Mouse (Mus musculus) MEL (cell line): ENCODE measurements around the gene Daam1.

Experiments
- CHD1 ChIP-seq: IDR thresholded peaks from 2 replicates; pipeline ENCODE4 v1.6.1; 2012; ENCODE audit warnings: low read depth, mild to moderate bottlenecking, inconsistent platforms, low read length, improper control_type of control experiment
- CTCF ChIP-seq, 3 experiments: IDR thresholded peaks in 2 of 3; conservative IDR thresholded peaks in 1 of 3; 2 replicates each; pipeline ENCODE4 v1.5.1; 2011 to 2012; ENCODE audit warnings: low read length in 3 of 3, low read depth in 2 of 3, mild to moderate bottlenecking in 2 of 3, improper control_type of control experiment in 1 of 3, inconsistent platforms in 1 of 3, mixed read lengths in 1 of 3, moderate library complexity in 1 of 3; ENCODE audit not compliant: control insufficient read depth in 1 of 3, insufficient read depth in 1 of 3, poor library complexity in 1 of 3, severe bottlenecking in 1 of 3
- MAFK ChIP-seq: IDR thresholded peaks from 2 replicates; pipeline ENCODE4 v1.6.1; 2011; ENCODE audit warnings: low read depth, mild to moderate bottlenecking, low read length, improper control_type of control experiment, borderline replicate concordance
- MAX ChIP-seq: IDR thresholded peaks from 2 replicates; pipeline ENCODE4 v1.6.1; 2011; ENCODE audit warnings: low read length, improper control_type of control experiment
- MAZ ChIP-seq: IDR thresholded peaks from 2 replicates; pipeline ENCODE4 v1.6.1; 2012; ENCODE audit warnings: low read depth, mild to moderate bottlenecking, inconsistent platforms, low read length, improper control_type of control experiment
- MYB ChIP-seq: IDR thresholded peaks from 2 replicates; pipeline ENCODE4 v1.6.1; 2011; ENCODE audit warnings: mild to moderate bottlenecking, low read depth, low read length, improper control_type of control experiment
- MYC ChIP-seq: IDR thresholded peaks from 2 replicates; pipeline ENCODE4 v1.6.1; 2011; ENCODE audit warnings: low read depth, mild to moderate bottlenecking, low read length, improper control_type of control experiment, moderate library complexity
- NELFE ChIP-seq: IDR thresholded peaks from 2 replicates; pipeline ENCODE4 v1.6.1; 2011; ENCODE audit warnings: low read depth, low read length, improper control_type of control experiment
- POLR2A ChIP-seq, 2 experiments: IDR thresholded peaks; 2 replicates each; pipeline ENCODE4 v1.6.1; 2011 to 2012; ENCODE audit warnings: low read length in 2 of 2, mild to moderate bottlenecking in 2 of 2, control low read depth in 1 of 2, improper control_type of control experiment in 1 of 2, low read depth in 1 of 2, moderate library complexity in 1 of 2; ENCODE audit not compliant: control insufficient read depth in 1 of 2, insufficient read depth in 1 of 2, poor library complexity in 1 of 2
- USF1 ChIP-seq: IDR thresholded peaks from 2 replicates; pipeline ENCODE4 v1.6.1; 2014; ENCODE audit warnings: low read depth, mild to moderate bottlenecking, inconsistent platforms, low read length, improper control_type of control experiment, moderate library complexity
- ZC3H11A ChIP-seq: IDR thresholded peaks from 2 replicates; pipeline ENCODE4 v1.6.1; 2012; ENCODE audit warnings: low read depth, mild to moderate bottlenecking, inconsistent platforms, low read length, improper control_type of control experiment
- ZKSCAN1 ChIP-seq: IDR thresholded peaks from 2 replicates; pipeline ENCODE4 v1.6.1; 2012; ENCODE audit warnings: low read depth, mild to moderate bottlenecking, inconsistent platforms, low read length, improper control_type of control experiment, moderate library complexity
- ZNF384 ChIP-seq: IDR thresholded peaks from 2 replicates; pipeline ENCODE4 v1.6.1; 2012; ENCODE audit warnings: low read depth, mild to moderate bottlenecking, inconsistent platforms, low read length, improper control_type of control experiment

GRCm38 (mm10) chr12:71910246-71910645 lies 79.4 kb downstream of the Daam1 start:
- no peak for TF ChIP-seq POLR2A (IDR thresholded peaks at IDR 0.05; ENCODE audit: control insufficient read depth in 1 of 2, insufficient read depth in 1 of 2, low read depth in 1 of 2, low read length in 2 of 2, poor library complexity in 1 of 2)
- TF ChIP-seq MAFK = no peak
- TF ChIP-seq NELFE = no peak
- no peak for TF ChIP-seq CTCF (IDR thresholded peaks at IDR 0.05 in 2 of 3, conservative IDR thresholded peaks at IDR 0.05 in 1 of 3; ENCODE audit: control insufficient read depth in 1 of 3, insufficient read depth in 1 of 3, low read depth in 2 of 3, low read length in 3 of 3, poor library complexity in 1 of 3, severe bottlenecking in 1 of 3)
- TF ChIP-seq MAX = no peak
- TF ChIP-seq ZNF384 = no peak
- TF ChIP-seq CHD1 = no peak
- no peak for TF ChIP-seq MYC
- TF ChIP-seq ZC3H11A = no peak
- TF ChIP-seq USF1 = no peak
- TF ChIP-seq ZKSCAN1 = no peak
- TF ChIP-seq MAZ = no peak
- no peak for TF ChIP-seq MYB
